Mouse (Mus musculus) monocyte, adult 2 months (primary cell): Measurements from ENCODE around the gene Tbc1d5.

Source experiments
- DNase-seq, 2 experiments: peaks; one replicate each; pipeline ENCODE4 v3.0.0; 2022; ENCODE audit warnings: low spot score in 2 of 2, low read depth in 1 of 2

Gene Tbc1d5

DNA sequence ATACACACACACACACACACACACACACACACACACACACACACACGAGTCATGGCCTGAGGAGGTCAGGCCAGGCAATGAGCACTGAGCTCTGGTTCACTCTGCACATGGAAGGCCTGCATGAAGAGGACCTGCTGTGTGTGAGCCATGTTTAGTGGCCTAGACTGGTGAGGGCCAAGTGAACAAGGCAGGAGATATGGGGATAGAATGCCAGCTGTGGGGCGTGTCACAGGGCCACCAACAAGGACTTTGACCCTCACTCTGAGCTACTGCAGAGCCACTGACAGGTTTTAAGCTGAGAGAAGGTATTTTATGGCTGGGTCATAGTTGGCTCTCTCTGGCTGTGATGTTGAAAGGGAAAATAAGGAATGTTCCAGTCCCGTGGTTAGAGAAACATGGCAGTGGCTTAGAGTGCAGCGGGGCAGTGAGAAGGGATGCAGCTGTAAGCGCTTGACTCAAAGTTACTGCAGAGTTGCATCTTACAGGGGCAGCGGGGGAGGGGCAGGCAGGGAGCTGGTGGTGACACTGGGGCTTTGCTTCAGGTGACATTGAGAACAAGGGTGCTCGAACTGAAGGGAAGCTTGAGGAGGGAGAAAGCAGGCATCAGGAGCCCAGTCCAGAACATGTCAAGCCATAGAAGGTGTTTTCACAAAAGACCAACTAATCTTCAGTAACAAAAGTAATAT, 494.0 kb downstream of the Tbc1d5 start:
- DNase-seq, result no peak
